Mouse (Mus musculus) left cerebral cortex, adult 6 months (tissue): Measurements from ENCODE around the gene Fam180a. TPM values are rescaled to one million over a fixed set of nuclear protein-coding genes. Genes with fewer than 3 reads are reported as not detected.

Source experiments
- long read RNA-seq, 2 experiments: library from polyadenylated mRNA; unstranded; transcript quantifications; one replicate each; pipeline ENCODE4 v2.0.0; 2019 to 2020
- polyA plus RNA-seq: library from polyadenylated mRNA; unstranded; fragments of <200 nt; fragmentation: Nextera tagmentation; gene quantifications from 2 replicates; pipeline ENCODE4 v1.2.3, GENCODE M21; 2021

The Fam180a gene
- 3.4 and 3.8 TPM in 2 replicates for polyA plus RNA-seq
- long read RNA-seq, experiment 1, partial matches to known transcripts: 0 of 3 reads
- long read RNA-seq, experiment 1, other reads (novel, unspliced or antisense): 0 of 3 reads
- long read RNA-seq, experiment 2, partial matches to known transcripts: 0 of 4 reads
- long read RNA-seq, experiment 2, other reads (novel, unspliced or antisense): 0 of 4 reads

GRCm38 (mm10) chr6:35326111-35326515 is at the start of gene Fam180a:
Gene Fam180a, minus strand, starts transcription at chr6:35326141.

GRCm38 (mm10) chr6:35308037-35308436 is 17.9 kb downstream of the Fam180a start, which contains the start of gene Slc13a4:
Gene Slc13a4, minus strand, starts transcription at chr6:35308131.

Other genes starting within 250 kb of the Fam180a start
- gene Cnot4, start 192.4 kb downstream of the Fam180a start, polyA plus RNA-seq: 20.3 and 20.7 TPM in 2 replicates
- 1.5 and 1.6 TPM in 2 replicates for gene Nup205, start 148.7 kb downstream of the Fam180a start, polyA plus RNA-seq
- 6.8 and 10.8 TPM in 2 replicates for gene Slc13a4, start 18.0 kb downstream of the Fam180a start, polyA plus RNA-seq
- gene Mtpn, start 213.7 kb upstream of the Fam180a start, polyA plus RNA-seq: 166 and 198 TPM in 2 replicates